Mouse (Mus musculus) hindbrain, embryonic 16.5 days (tissue): ENCODE results near the gene Cnot4. TPM values are rescaled to one million over a fixed set of nuclear protein-coding genes. Genes with fewer than 3 reads are reported as not detected.
A peak's percentile ranks its signal among the peaks of the same experiment; 100 is the strongest.

Source experiments
- ATAC-seq: fragments of 200-750 bp; cut with Nextera tagmentation; 2 replicates; pipeline ENCODE4 v1.8.0; 2017; ENCODE audit warnings: moderate TSS enrichment, moderate library complexity
- H3K27ac ChIP-seq: fragments of 300-500 bp; sonication (generic); 2 replicates; pipeline ENCODE4 v1.5.1; 2014; ENCODE audit warnings: low read depth, mild to moderate bottlenecking, control low read depth, low read length, moderate library complexity
- H3K27me3 ChIP-seq: fragments of 300-500 bp; sonication (generic); replicated peaks from 2 replicates; pipeline ENCODE4 v1.6.1; 2014; ENCODE audit warnings: low read length; ENCODE audit not compliant: control insufficient read depth, insufficient read depth
- H3K36me3 ChIP-seq: fragments of 300-500 bp; sonication (generic); 2 replicates; pipeline ENCODE4 v1.6.1; 2014; ENCODE audit warnings: mild to moderate bottlenecking, low read length, moderate library complexity, mixed read lengths; ENCODE audit not compliant: control insufficient read depth, insufficient read depth
- H3K4me1 ChIP-seq: fragments of 300-500 bp; sonication (generic); 2 replicates; pipeline ENCODE4 v1.6.1; 2014; ENCODE audit warnings: low read depth, low read length; ENCODE audit not compliant: control insufficient read depth, insufficient read depth
- H3K4me2 ChIP-seq: fragments of 300-500 bp; sonication (generic); 2 replicates; pipeline ENCODE4 v1.6.1; 2014; ENCODE audit warnings: mild to moderate bottlenecking, low read length, control low read depth, moderate library complexity
- H3K4me3 ChIP-seq: fragments of 300-500 bp; sonication (generic); 2 replicates; pipeline ENCODE4 v1.5.1; 2014; ENCODE audit warnings: mild to moderate bottlenecking, low read length, control low read depth, moderate library complexity
- H3K9ac ChIP-seq: fragments of 300-500 bp; sonication (generic); 2 replicates; pipeline ENCODE4 v1.6.1; 2014; ENCODE audit warnings: low read depth, mild to moderate bottlenecking, control low read depth, low read length, moderate library complexity
- H3K9me3 ChIP-seq: fragments of 300-500 bp; sonication (generic); 2 replicates; pipeline ENCODE4 v1.6.1; 2014; ENCODE audit warnings: mild to moderate bottlenecking, low read length, moderate library complexity; ENCODE audit not compliant: control insufficient read depth
- WGBS: fragments of 180-500 bp; shearing (Covaris S2); extraction: QIAGEN DNeasy Blood & Tissue Kit; methylation state at CpG from one replicate; pipeline ENCODE4 v1.1.7; 2014; 5-methylcytosine and 5-hydroxymethylcytosine counted together
- polyA plus RNA-seq: library from polyadenylated mRNA; unstranded; fragments of >200 nt; fragmentation: Nextera tagmentation; extraction: Ambion mirVana; gene quantifications from 2 replicates; pipeline ENCODE4 v1.2.1, GENCODE M21; 2015

Cnot4 gene
- polyA plus RNA-seq, 1 experiment from 2014 or later, result 33.1 TPM

GRCm38 (mm10) chr6:35027257-35027656, 106.3 kb downstream of the Cnot4 start:
- 57% methylated on average over 6 of the region's 6 CpGs for WGBS
- Histone ChIP-seq H3K4me2 (no peak overlapping the region), H3K4me1 (no peaks in the 10 kb centered on the region; the same call in 1 of the 2 replicates), H3K4me3 (no peak overlapping the region), H3K36me3 (0 out of 2 replicates have a peak, but pooled peaks cover 2% of the 10 kb centered on the region), H3K27me3 (no peaks in the 10 kb centered on the region), H3K9ac (no peak overlapping the region), H3K9me3 (no peaks in the 10 kb centered on the region), H3K27ac (no peak overlapping the region)
- ATAC-seq, result peak; percentile 58; the same call in 1 of the 2 replicates

GRCm38 (mm10) chr6:35016624-35017023, 116.9 kb downstream of the Cnot4 start:
- ATAC-seq, result no peak
- no peaks in the 10 kb centered on the region for H3K4me1 ChIP-seq
- no peak overlapping the region for H3K9ac ChIP-seq
- H3K27me3 ChIP-seq, result no peaks in the 10 kb centered on the region
- 92% methylated on average over 5 of the region's 5 CpGs for WGBS
- no peak overlapping the region for H3K4me2 ChIP-seq
- H3K4me3 ChIP-seq, result no peak overlapping the region
- peaks cover 3% of the 10 kb centered on the region; the same call in 1 of the 2 replicates for H3K36me3 ChIP-seq
- H3K9me3 ChIP-seq, result no peaks in the 10 kb centered on the region
- H3K27ac ChIP-seq, result no peak overlapping the region

- Histone ChIP-seq H3K4me1 (no peaks in the 10 kb centered on the region), H3K36me3 (peaks cover 3% of the 10 kb centered on the region; the same call in 1 of the 2 replicates), H3K9ac (no peak overlapping the region), H3K4me3 (no peak overlapping the region), H3K27me3 (no peaks in the 10 kb centered on the region), H3K27ac (no peak overlapping the region), H3K4me2 (no peak overlapping the region), H3K9me3 (no peaks in the 10 kb centered on the region)
- WGBS, result 84% methylated on average over 1 of the region's 1 CpGs
- no peak for ATAC-seq
Observed at GRCm38 (mm10) chr6:35011953-35012352, 121.6 kb downstream of the Cnot4 start.

- H3K4me2 ChIP-seq, result no peak overlapping the region
- no peaks in the 10 kb centered on the region for H3K9me3 ChIP-seq
- ATAC-seq, result no peak
- 99% methylated on average over 5 of the region's 5 CpGs for WGBS
- no peaks in the 10 kb centered on the region for H3K27me3 ChIP-seq
- H3K4me1 ChIP-seq, result no peaks in the 10 kb centered on the region
- no peaks in the 10 kb centered on the region for H3K36me3 ChIP-seq
- no peak overlapping the region for H3K27ac ChIP-seq
- H3K9ac ChIP-seq, result no peak overlapping the region
- H3K4me3 ChIP-seq, result no peak overlapping the region
Observed at GRCm38 (mm10) chr6:35010705-35011104, 122.8 kb downstream of the Cnot4 start.

GRCm38 (mm10) chr6:35002261-35002669, 131.3 kb downstream of the Cnot4 start:
- no peaks in the 10 kb centered on the region for H3K9me3 ChIP-seq
- no peaks in the 10 kb centered on the region for H3K27me3 ChIP-seq
- H3K27ac ChIP-seq, result no peak overlapping the region
- 0 out of 2 replicates have a peak, but pooled peaks have one; percentile 20 for ATAC-seq
- H3K36me3 ChIP-seq, result no peaks in the 10 kb centered on the region
- H3K9ac ChIP-seq, result no peak overlapping the region
- H3K4me2 ChIP-seq, result peak overlapping the region; percentile 24; the same call in 1 of the 2 replicates
- H3K4me3 ChIP-seq, result no peak overlapping the region
- 68% methylated on average over 18 of the region's 18 CpGs for WGBS
- H3K4me1 ChIP-seq, result peaks cover 2% of the 10 kb centered on the region; the same call in 1 of the 2 replicates

GRCm38 (mm10) chr6:34999101-34999500, 134.4 kb downstream of the Cnot4 start:
- no peak overlapping the region for H3K9ac ChIP-seq
- H3K36me3 ChIP-seq, result no peaks in the 10 kb centered on the region
- no peaks in the 10 kb centered on the region for H3K27me3 ChIP-seq
- 0 out of 2 replicates have a peak overlapping the region, but pooled peaks have one; percentile 11 for H3K4me3 ChIP-seq
- ATAC-seq, result peak; percentile 72
- peak overlapping the region; percentile 53 for H3K4me2 ChIP-seq
- peaks cover 2% of the 10 kb centered on the region; the same call in 1 of the 2 replicates for H3K4me1 ChIP-seq
- no peak overlapping the region for H3K27ac ChIP-seq
- no peaks in the 10 kb centered on the region for H3K9me3 ChIP-seq
- 15% methylated on average over 4 of the region's 4 CpGs for WGBS

- Histone ChIP-seq H3K4me3 (no peak overlapping the region), H3K4me2 (no peak overlapping the region), H3K36me3 (no peaks in the 10 kb centered on the region), H3K27ac (no peak overlapping the region), H3K9me3 (no peaks in the 10 kb centered on the region), H3K9ac (no peak overlapping the region), H3K4me1 (peaks cover 2% of the 10 kb centered on the region; the same call in 1 of the 2 replicates), H3K27me3 (no peaks in the 10 kb centered on the region)
- 77% methylated on average over 4 of the region's 4 CpGs for WGBS
- no peak for ATAC-seq
Observed at GRCm38 (mm10) chr6:34996496-34996895, 137.0 kb downstream of the Cnot4 start.

GRCm38 (mm10) chr6:34995265-34995681, 138.3 kb downstream of the Cnot4 start:
- 0 out of 2 replicates have a peak overlapping the region, but pooled peaks have one; percentile 13 for H3K4me3 ChIP-seq
- ATAC-seq, result peak; percentile 71
- no peak overlapping the region for H3K27ac ChIP-seq
- 5% methylated on average over 13 of the region's 13 CpGs for WGBS
- no peaks in the 10 kb centered on the region for H3K9me3 ChIP-seq
- peak overlapping the region; percentile 51 for H3K4me2 ChIP-seq
- H3K9ac ChIP-seq, result no peak overlapping the region
- H3K4me1 ChIP-seq, result peaks cover 2% of the 10 kb centered on the region; the same call in 1 of the 2 replicates
- H3K36me3 ChIP-seq, result no peaks in the 10 kb centered on the region
- no peaks in the 10 kb centered on the region for H3K27me3 ChIP-seq

GRCm38 (mm10) chr6:34994692-34995091, 138.8 kb downstream of the Cnot4 start:
- Histone ChIP-seq H3K4me3 (no peak overlapping the region), H3K27me3 (no peaks in the 10 kb centered on the region), H3K27ac (no peak overlapping the region), H3K36me3 (no peaks in the 10 kb centered on the region), H3K4me2 (peak overlapping the region; percentile 51), H3K4me1 (peaks cover 2% of the 10 kb centered on the region; the same call in 1 of the 2 replicates), H3K9me3 (no peaks in the 10 kb centered on the region), H3K9ac (no peak overlapping the region)
- 67% methylated on average over 5 of the region's 5 CpGs for WGBS
- no peak for ATAC-seq
